Mouse (Mus musculus) testis, adult 2 months (tissue): ENCODE measurements at regions not wholly inside any gene's neighbourhood (a gene's known extent, or its start where the extent isn't known, plus 50 kb on each side); places are given as distances from the start of the nearest gene placed in this dataset.

Experiments
- CTCF ChIP-seq: fragments of 200-500 bp; IDR thresholded peaks from 2 replicates; pipeline ENCODE4 v1.5.1; 2012; ENCODE audit warnings: low read depth, mild to moderate bottlenecking, inconsistent platforms, low read length, moderate library complexity; ENCODE audit not compliant: control insufficient read depth, insufficient read depth, insufficient replicate concordance
- POLR2A ChIP-seq: fragments of 200-500 bp; IDR thresholded peaks from 2 replicates; pipeline ENCODE4 v1.6.1; 2012; ENCODE audit warnings: low read depth, mild to moderate bottlenecking, inconsistent platforms, low read length, moderate library complexity; ENCODE audit not compliant: control insufficient read depth

GRCm38 (mm10) chr1:79956121-79956520 is 95.1 kb upstream of the Serpine2 start:
- TF ChIP-seq CTCF (no peak), POLR2A (no peak)
